Mouse (Mus musculus): ENCODE measurements around the gene Kiss1. TPM values are rescaled to one million over a fixed set of nuclear protein-coding genes. Genes with fewer than 3 reads are reported as not detected.
A peak's percentile ranks its signal among the peaks of the same experiment; 100 is the strongest.

Kiss1 gene
- total and polyA plus RNA-seq, 3 experiments = not detected

DNA sequence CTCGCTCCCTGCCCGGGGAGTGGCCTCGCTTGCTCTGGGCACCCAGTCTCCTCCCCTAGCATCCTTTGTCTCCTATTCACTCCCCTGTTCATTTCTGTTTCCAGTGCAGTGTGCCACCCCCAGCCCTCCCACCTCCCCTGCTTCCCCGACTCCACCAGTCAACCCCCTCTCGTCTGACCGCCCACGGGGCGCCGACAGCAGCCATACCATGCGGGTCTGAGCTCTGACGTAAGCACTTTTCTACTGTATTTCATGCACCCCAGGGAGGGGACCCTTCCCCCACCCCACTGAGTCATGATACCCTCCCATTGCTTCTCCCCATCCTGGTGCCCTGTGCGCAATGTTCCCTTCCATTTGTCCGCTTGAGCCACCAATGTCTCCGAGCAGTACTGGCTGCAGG is 22.9 kb upstream of the Kiss1 start:
- no peak for DNase-seq (ENCODE audit: low read depth, low spot score)
- H3K9ac ChIP-seq (ENCODE audit: control insufficient read depth, low read depth, low read length, poor library complexity, severe bottlenecking) = no peak overlapping the region
- no peaks in the 10 kb centered on the region; a peak in 1 of 4 replicates for H3K36me3 ChIP-seq (ENCODE audit: control insufficient read depth in 1 of 2, insufficient read depth in 2 of 2, low read length in 2 of 2)
- TF ChIP-seq CHD2 (IDR thresholded peaks at IDR 0.05; ENCODE audit: low read length) (no peak), CHD1 (IDR thresholded peaks at IDR 0.05; ENCODE audit: low read depth, low read length) (no peak), HCFC1 (IDR thresholded peaks at IDR 0.05; ENCODE audit: low read depth, low read length) (no peak)
- no peak overlapping the region for H3K4me3 ChIP-seq (ENCODE audit: control insufficient read depth in 1 of 2, insufficient read depth in 1 of 2, low read depth in 2 of 2, low read length in 2 of 2)
- H3K9me3 ChIP-seq (replicated peaks; ENCODE audit: insufficient read depth, low read length) = no peaks in the 10 kb centered on the region
- no peaks in the 10 kb centered on the region for H3K27me3 ChIP-seq (ENCODE audit: control insufficient read depth in 1 of 2, insufficient read depth in 2 of 2, low read length in 2 of 2)
- no peaks in the 10 kb centered on the region for H3K79me2 ChIP-seq (ENCODE audit: control insufficient read depth, insufficient read depth, low read length, poor library complexity)
- H3K4me1 ChIP-seq (ENCODE audit: control insufficient read depth in 1 of 2, insufficient read depth in 2 of 2, low read length in 2 of 2) = no peaks in the 10 kb centered on the region
- no peak overlapping the region for H3K27ac ChIP-seq (ENCODE audit: control insufficient read depth, low read depth, low read length)

DNA sequence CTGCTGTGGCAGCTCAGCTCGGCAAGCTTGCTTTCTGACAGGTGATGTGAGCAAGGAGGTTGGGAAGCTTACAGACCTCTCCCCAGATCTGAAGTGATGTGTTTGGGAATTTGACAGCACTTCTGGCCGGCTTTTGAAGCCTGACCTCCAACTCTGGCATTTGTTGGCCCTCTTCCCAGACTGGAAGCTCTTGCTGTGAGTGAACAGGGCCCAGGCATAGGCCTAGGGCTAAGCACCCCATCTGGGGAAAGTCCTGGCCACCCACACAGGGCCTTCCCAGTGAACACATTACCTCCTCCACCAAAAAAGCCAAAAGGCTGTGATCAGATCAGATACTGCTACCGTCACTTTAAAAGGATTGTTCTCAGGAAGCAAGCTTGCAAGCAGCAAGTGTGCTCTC is 19.1 kb upstream of the Kiss1 start:
- Histone ChIP-seq H3K4me3 (ENCODE audit: control insufficient read depth in 1 of 2, insufficient read depth in 1 of 2, low read depth in 2 of 2, low read length in 2 of 2) (no peak overlapping the region), H3K4me1 (ENCODE audit: control insufficient read depth in 1 of 2, insufficient read depth in 2 of 2, low read length in 2 of 2) (peaks cover 0 to 2% of the 10 kb centered on the region in 2 experiments; a peak in 3 of 4 replicates), H3K9me3 (replicated peaks; ENCODE audit: insufficient read depth, low read length) (no peaks in the 10 kb centered on the region), H3K9ac (ENCODE audit: control insufficient read depth, low read depth, low read length, poor library complexity, severe bottlenecking) (no peak overlapping the region), H3K79me2 (ENCODE audit: control insufficient read depth, insufficient read depth, low read length, poor library complexity) (no peaks in the 10 kb centered on the region), H3K36me3 (ENCODE audit: control insufficient read depth in 1 of 2, insufficient read depth in 2 of 2, low read length in 2 of 2) (no peaks in the 10 kb centered on the region; a peak in 1 of 4 replicates), H3K27ac (ENCODE audit: control insufficient read depth, low read depth, low read length) (no peak overlapping the region), H3K27me3 (ENCODE audit: control insufficient read depth in 1 of 2, insufficient read depth in 2 of 2, low read length in 2 of 2) (no peaks in the 10 kb centered on the region)
- DNase-seq (ENCODE audit: low read depth, low spot score) = no peak
- no peak for TF ChIP-seq ZNF384 (IDR thresholded peaks at IDR 0.05; ENCODE audit: low read depth, low read length)
- no peak for TF ChIP-seq ZC3H11A (IDR thresholded peaks at IDR 0.05; ENCODE audit: low read depth, low read length)
- TF ChIP-seq GABPA (IDR thresholded peaks at IDR 0.05; ENCODE audit: low read depth, low read length) = no peak
- TF ChIP-seq MYC (IDR thresholded peaks at IDR 0.05; ENCODE audit: low read depth, low read length) = no peak
- no peak for TF ChIP-seq MAX (IDR thresholded peaks at IDR 0.05; ENCODE audit: low read length)
- TF ChIP-seq SMC3 (IDR thresholded peaks at IDR 0.05; ENCODE audit: low read depth, low read length) = no peak
- TF ChIP-seq CHD2 (IDR thresholded peaks at IDR 0.05; ENCODE audit: low read length) = no peak
- no peak for TF ChIP-seq EP300 (IDR thresholded peaks at IDR 0.05; ENCODE audit: low read depth in 1 of 2, low read length in 2 of 2)
- TF ChIP-seq NRF1 (IDR thresholded peaks at IDR 0.05; ENCODE audit: insufficient read depth, low read depth, low read length, poor library complexity, severe bottlenecking) = no peak

DNA sequence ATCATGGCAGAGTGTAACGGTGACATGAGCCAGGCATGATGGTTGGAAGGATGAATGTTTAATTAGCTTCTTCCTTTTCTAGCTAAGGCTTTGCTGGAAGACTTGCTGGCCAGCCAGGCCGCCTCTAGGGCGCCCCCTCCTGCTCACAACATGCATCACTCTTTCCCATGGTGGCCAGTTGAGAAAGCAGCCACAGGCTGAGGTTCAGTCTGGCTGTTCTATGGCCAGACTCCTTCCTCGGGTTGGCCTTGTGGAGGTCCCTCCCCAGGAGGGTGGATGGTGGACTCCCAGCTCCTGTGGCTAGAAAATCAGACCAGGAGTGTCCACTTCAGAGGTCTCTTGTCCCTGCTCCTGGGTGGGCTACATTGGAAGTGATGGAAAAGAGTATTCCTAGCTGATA is 14.8 kb upstream of the Kiss1 start:
- no peaks in the 10 kb centered on the region; a peak in 1 of 4 replicates for H3K36me3 ChIP-seq (ENCODE audit: control insufficient read depth in 1 of 2, insufficient read depth in 2 of 2, low read length in 2 of 2)
- H3K4me3 ChIP-seq (ENCODE audit: control insufficient read depth in 1 of 2, insufficient read depth in 1 of 2, low read depth in 2 of 2, low read length in 2 of 2) = peak overlapping the region in 1 of 2 experiments; percentile 30; a peak in 1 of 4 replicates
- H3K79me2 ChIP-seq (ENCODE audit: control insufficient read depth, insufficient read depth, low read length, poor library complexity) = no peaks in the 10 kb centered on the region
- H3K9ac ChIP-seq (ENCODE audit: control insufficient read depth, low read depth, low read length, poor library complexity, severe bottlenecking) = peak overlapping the region; percentile 46; the same call in 1 of the 2 replicates
- no peaks in the 10 kb centered on the region for H3K27me3 ChIP-seq (ENCODE audit: control insufficient read depth in 1 of 2, insufficient read depth in 2 of 2, low read length in 2 of 2)
- no peak overlapping the region for H3K27ac ChIP-seq (ENCODE audit: control insufficient read depth, low read depth, low read length)
- peak; percentile 80 for DNase-seq (ENCODE audit: low read depth, low spot score)
- H3K4me1 ChIP-seq (ENCODE audit: control insufficient read depth in 1 of 2, insufficient read depth in 2 of 2, low read length in 2 of 2) = peaks cover 3 to 8% of the 10 kb centered on the region in 2 experiments; a peak in 3 of 4 replicates
- H3K9me3 ChIP-seq (replicated peaks; ENCODE audit: insufficient read depth, low read length) = no peaks in the 10 kb centered on the region
- no peak for TF ChIP-seq JUND (IDR thresholded peaks at IDR 0.05; ENCODE audit: low read depth, low read length)
- no peak for TF ChIP-seq ELF1 (IDR thresholded peaks at IDR 0.05; ENCODE audit: low read depth, low read length)
- TF ChIP-seq NRF1 (IDR thresholded peaks at IDR 0.05; ENCODE audit: insufficient read depth, low read depth, low read length, poor library complexity, severe bottlenecking) = no peak
- no peak for TF ChIP-seq CHD2 (IDR thresholded peaks at IDR 0.05; ENCODE audit: low read length)
- peak; percentile 44; the same call in 1 of the 2 replicates for TF ChIP-seq MXI1 (IDR thresholded peaks at IDR 0.05; ENCODE audit: low read depth, low read length)
- TF ChIP-seq CHD1 (IDR thresholded peaks at IDR 0.05; ENCODE audit: low read depth, low read length) = no peak
- TF ChIP-seq KAT2A (conservative IDR thresholded peaks at IDR 0.05; ENCODE audit: low read depth, low read length) = no peak
- TF ChIP-seq E2F4 (IDR thresholded peaks at IDR 0.05; ENCODE audit: borderline replicate concordance, low read depth, low read length) = no peak
- no peak for TF ChIP-seq POLR2AphosphoS5 (IDR thresholded peaks at IDR 0.05; ENCODE audit: borderline replicate concordance, low read depth, low read length)
- TF ChIP-seq UBTF (IDR thresholded peaks at IDR 0.05; ENCODE audit: borderline replicate concordance, insufficient read depth, low read depth, low read length) = no peak
- no peak for TF ChIP-seq MAFK (IDR thresholded peaks at IDR 0.05; ENCODE audit: borderline replicate concordance, low read depth, low read length)
- no peak for TF ChIP-seq POLR2AphosphoS2 (IDR thresholded peaks at IDR 0.05; ENCODE audit: low read length)
- 0 out of 2 replicates have a peak, but pooled peaks have one; percentile 40 for TF ChIP-seq MAX (IDR thresholded peaks at IDR 0.05; ENCODE audit: low read length)
- no peak for TF ChIP-seq SIN3A (IDR thresholded peaks at IDR 0.05; ENCODE audit: low read length)
- no peak for TF ChIP-seq MEF2A (IDR thresholded peaks at IDR 0.05; ENCODE audit: extremely low read depth, insufficient replicate concordance, low read depth, low read length, poor library complexity, severe bottlenecking)
- peak; percentile 93 for TF ChIP-seq SMC3 (IDR thresholded peaks at IDR 0.05; ENCODE audit: low read depth, low read length)
- no peak for TF ChIP-seq USF2 (IDR thresholded peaks at IDR 0.05; ENCODE audit: borderline replicate concordance in 1 of 2, insufficient read depth in 1 of 2, low read depth in 1 of 2, low read length in 2 of 2)
- no peak for TF ChIP-seq ZKSCAN1 (IDR thresholded peaks at IDR 0.05; ENCODE audit: low read depth, low read length)
